8 mouse cellular contexts compared by ENCODE assay signal in genomic region chr9:46480080-46480690, GRCm38 (mm10).
A peak's percentile ranks its signal among the peaks of the same experiment; 100 is the strongest.
DNase-seq lines count a peak whose midpoint lies in the region; ATAC-seq lines count a peak whose summit lies in the region.

No protein-coding gene starts in this region.

- ATAC-seq in embryonic facial prominence, embryonic 14.5 days (ENCODE audit: low read depth), result no peak
- ATAC-seq in intestine, embryonic 15.5 days, result peak; percentile 67
- ATAC-seq in frontal cortex, adult (ENCODE audit: low TSS enrichment), result no peak

- no peaks in the 10 kb centered on the region for H3K9me3 ChIP-seq in embryonic facial prominence, embryonic 14.5 days (ENCODE audit: control insufficient read depth, low read length)
- H3K9me3 ChIP-seq in intestine, embryonic 15.5 days, result no peaks in the 10 kb centered on the region

- 11% methylated on average over 13 of the region's 13 CpGs for WGBS in embryonic facial prominence, embryonic 14.5 days
- 10% methylated on average over 13 of the region's 13 CpGs for WGBS in intestine, embryonic 15.5 days

- peaks cover 20% of the 10 kb centered on the region; the same call in 1 of the 2 replicates for H3K4me1 ChIP-seq in embryonic facial prominence, embryonic 14.5 days (ENCODE audit: control insufficient read depth, insufficient read depth, low read length)
- peaks cover 7% of the 10 kb centered on the region; the same call in 1 of the 2 replicates for H3K4me1 ChIP-seq in intestine, embryonic 15.5 days (replicated peaks)

- peak; percentile 2 to 7 for DNase-seq in spleen, adult 18-20 months
- no peak for DNase-seq in spleen, postnatal 14 days (ENCODE audit: low spot score in 2 of 2)
- DNase-seq in embryonic facial prominence, embryonic 14.5 days (ENCODE audit: low spot score), result peak; percentile 21
- peak; percentile 48 to 54 for DNase-seq in lung, adult 18-20 months
- peak; percentile 79 for DNase-seq in retina, embryonic 14.5 days (ENCODE audit: low spot score)
- no peak for DNase-seq in thymus, postnatal 10 days (ENCODE audit: low spot score in 2 of 2)

- no peak overlapping the region for H3K27ac ChIP-seq in embryonic facial prominence, embryonic 14.5 days (replicated peaks; ENCODE audit: low read depth, low read length)
- no peak overlapping the region for H3K27ac ChIP-seq in intestine, embryonic 15.5 days

- no peaks in the 10 kb centered on the region for H3K27me3 ChIP-seq in embryonic facial prominence, embryonic 14.5 days (replicated peaks; ENCODE audit: control insufficient read depth, insufficient read depth, low read length)
- H3K27me3 ChIP-seq in intestine, embryonic 15.5 days (replicated peaks), result no peaks in the 10 kb centered on the region

- no peaks in the 10 kb centered on the region for H3K36me3 ChIP-seq in embryonic facial prominence, embryonic 14.5 days (ENCODE audit: control insufficient read depth, insufficient read depth, low read length)
- H3K36me3 ChIP-seq in intestine, embryonic 15.5 days, result no peaks in the 10 kb centered on the region

- H3K4me2 ChIP-seq in embryonic facial prominence, embryonic 14.5 days (ENCODE audit: low read depth, low read length), result no peak overlapping the region
- peak overlapping the region; percentile 33 for H3K4me2 ChIP-seq in intestine, embryonic 15.5 days (replicated peaks)

- H3K9ac ChIP-seq in embryonic facial prominence, embryonic 14.5 days (ENCODE audit: low read depth, low read length), result no peak overlapping the region
- H3K9ac ChIP-seq in intestine, embryonic 15.5 days, result no peak overlapping the region

- no peak overlapping the region for H3K4me3 ChIP-seq in embryonic facial prominence, embryonic 14.5 days (ENCODE audit: low read depth, low read length)
- H3K4me3 ChIP-seq in intestine, embryonic 15.5 days (replicated peaks), result no peak overlapping the region

Comparison
In these comparisons a context has a peak if more than half of its experiments do, and no peak if none do; other contexts are left out.
1. DNase-seq: peak in spleen, adult 18-20 months (2 of 2), embryonic facial prominence, embryonic 14.5 days (single experiment), lung, adult 18-20 months (2 of 2) and retina, embryonic 14.5 days (single experiment); none in spleen, postnatal 14 days (0 of 2) and thymus, postnatal 10 days (0 of 2).